Mouse (Mus musculus) lung, adult 2 months (tissue): ENCODE measurements around the gene Lyve1.

Source experiments
- CTCF ChIP-seq: fragments of 200-500 bp; IDR thresholded peaks from 2 replicates; pipeline ENCODE4 v1.5.1; 2011; ENCODE audit warnings: mild to moderate bottlenecking, low read length, control low read depth; ENCODE audit not compliant: insufficient read depth
- POLR2A ChIP-seq: fragments of 200-500 bp; IDR thresholded peaks from 2 replicates; pipeline ENCODE4 v1.6.1; 2011; ENCODE audit warnings: low read depth, mild to moderate bottlenecking, control low read depth, low read length, borderline replicate concordance; ENCODE audit errors: extremely low read depth

DNA sequence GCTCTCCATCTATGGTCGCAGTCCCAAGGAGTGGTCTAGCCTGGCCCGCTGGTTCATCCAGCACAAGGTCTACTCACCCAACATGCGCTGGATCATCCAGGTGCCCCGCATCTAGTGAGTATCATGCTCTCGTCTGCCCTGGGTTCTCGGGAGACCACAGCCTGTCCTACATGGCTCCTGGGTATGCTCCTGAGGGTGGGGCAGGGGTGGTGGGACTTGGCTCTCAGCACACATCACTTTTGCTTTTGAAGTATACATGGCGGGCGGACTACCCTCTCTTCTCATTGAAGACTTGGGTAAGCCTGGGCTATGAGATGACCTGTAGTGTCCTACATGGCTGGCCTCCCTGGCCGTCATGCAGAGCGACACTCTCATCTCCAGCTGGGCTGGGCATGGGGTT lies 59.9 kb downstream of the Lyve1 start:
- no peak for TF ChIP-seq CTCF
- TF ChIP-seq POLR2A: no peak
